8 mouse cellular contexts compared by ENCODE assay signal in genomic region chr17:26884995-26885926, GRCm38 (mm10). TPM values are rescaled to one million over a fixed set of nuclear protein-coding genes. Genes with fewer than 3 reads are reported as not detected.
DNase-seq lines count a peak whose midpoint lies in the region; ATAC-seq and TF ChIP-seq lines count a peak whose summit lies in the region.

No protein-coding gene starts in this region.

- no peak for TF ChIP-seq CTCF in G1E (IDR thresholded peaks at IDR 0.05; ENCODE audit: low read depth, low read length)
- TF ChIP-seq CTCF in layer of hippocampus, adult 2 months (conservative IDR thresholded peaks at IDR 0.05), result peak; percentile 70
- TF ChIP-seq CTCF in thymus, adult 2 months (IDR thresholded peaks at IDR 0.05; ENCODE audit: borderline replicate concordance, control insufficient read depth, extremely low read depth, insufficient read depth, low read length, poor library complexity), result no peak

- H3K9ac ChIP-seq in forebrain, embryonic 14.5 days (ENCODE audit: low read length), result peak overlapping the region; percentile 48
- H3K9ac ChIP-seq in lung, embryonic 16.5 days (ENCODE audit: low read length), result peak overlapping the region; percentile 60

- no peaks in the 10 kb centered on the region for H3K27me3 ChIP-seq in G1E (ENCODE audit: insufficient read depth, low read length)
- H3K27me3 ChIP-seq in forebrain, embryonic 14.5 days (replicated peaks; ENCODE audit: control insufficient read depth, insufficient read depth, low read length), result peaks cover 9% of the 10 kb centered on the region; the same call in 1 of the 2 replicates
- no peaks in the 10 kb centered on the region for H3K27me3 ChIP-seq in lung, embryonic 16.5 days (ENCODE audit: control insufficient read depth, insufficient read depth, low read depth, low read length)
- H3K27me3 ChIP-seq in thymus, adult 2 months (ENCODE audit: control insufficient read depth, insufficient read depth, low read length), result no peaks in the 10 kb centered on the region

- H3K4me1 ChIP-seq in G1E (ENCODE audit: insufficient read depth, low read depth, low read length), result peaks cover 44% of the 10 kb centered on the region
- H3K4me1 ChIP-seq in forebrain, embryonic 14.5 days (ENCODE audit: control insufficient read depth, insufficient read depth, low read length), result peaks cover 14% of the 10 kb centered on the region
- peaks cover 15% of the 10 kb centered on the region for H3K4me1 ChIP-seq in lung, embryonic 16.5 days (replicated peaks; ENCODE audit: control insufficient read depth, insufficient read depth, low read length)
- peaks cover 7% of the 10 kb centered on the region for H3K4me1 ChIP-seq in thymus, adult 2 months (replicated peaks; ENCODE audit: control insufficient read depth, insufficient read depth, low read length)

- no peak overlapping the region for H3K27ac ChIP-seq in forebrain, embryonic 14.5 days (ENCODE audit: low read depth, low read length)
- peak overlapping the region; percentile 49; the same call in 1 of the 2 replicates for H3K27ac ChIP-seq in layer of hippocampus, adult 2 months
- H3K27ac ChIP-seq in lung, embryonic 16.5 days (ENCODE audit: low read length), result peak overlapping the region; percentile 54
- no peak overlapping the region for H3K27ac ChIP-seq in thymus, adult 2 months (ENCODE audit: control insufficient read depth, insufficient read depth, low read length)

- WGBS in forebrain, embryonic 14.5 days, result 25% methylated on average over 25 of the region's 25 CpGs
- WGBS in lung, embryonic 16.5 days, result 17% methylated on average over 25 of the region's 25 CpGs
- WGBS in thymus, adult 2 months, result 10% methylated on average over 25 of the region's 25 CpGs

- H3K9me3 ChIP-seq in G1E (replicated peaks), result peaks cover 8% of the 10 kb centered on the region; the same call in 1 of the 2 replicates
- H3K9me3 ChIP-seq in forebrain, embryonic 14.5 days (replicated peaks; ENCODE audit: control insufficient read depth, low read length), result no peaks in the 10 kb centered on the region; the same call in 1 of the 2 replicates
- no peaks in the 10 kb centered on the region for H3K9me3 ChIP-seq in lung, embryonic 16.5 days (ENCODE audit: control insufficient read depth, low read length)

- H3K4me3 ChIP-seq in G1E (ENCODE audit: low read depth, low read length), result peak overlapping the region; percentile 74
- H3K4me3 ChIP-seq in forebrain, embryonic 14.5 days (ENCODE audit: low read depth, low read length), result peak overlapping the region; percentile 31
- peak overlapping the region; percentile 65 for H3K4me3 ChIP-seq in layer of hippocampus, adult 2 months
- peak overlapping the region; percentile 45 for H3K4me3 ChIP-seq in lung, embryonic 16.5 days (ENCODE audit: low read length)
- H3K4me3 ChIP-seq in thymus, adult 2 months (ENCODE audit: control insufficient read depth, insufficient read depth, low read length), result peak overlapping the region; percentile 3

- peaks cover 38% of the 10 kb centered on the region for H3K36me3 ChIP-seq in G1E (replicated peaks)
- no peaks in the 10 kb centered on the region for H3K36me3 ChIP-seq in forebrain, embryonic 14.5 days (ENCODE audit: control insufficient read depth, insufficient read depth, low read length)
- H3K36me3 ChIP-seq in lung, embryonic 16.5 days (ENCODE audit: control insufficient read depth, insufficient read depth, low read length), result no peaks in the 10 kb centered on the region
- H3K36me3 ChIP-seq in thymus, adult 2 months (ENCODE audit: control insufficient read depth, insufficient read depth, low read length), result no peaks in the 10 kb centered on the region

- DNase-seq in G1E (ENCODE audit: low spot score), result peak; percentile 87
- peak; percentile 74 for DNase-seq in cerebellum, adult 11-12 months
- DNase-seq in forebrain, embryonic 14.5 days (ENCODE audit: low spot score), result peak; percentile 70
- peak; percentile 92 for DNase-seq in heart, postnatal 4 days
- peak; percentile 71 for DNase-seq in layer of hippocampus, adult 2 months (ENCODE audit: low spot score in 2 of 2)
- DNase-seq in ovary, adult 18-20 months (ENCODE audit: low spot score), result peak; percentile 73
- peak; percentile 81 for DNase-seq in thymus, adult 2 months

- peak overlapping the region; percentile 69 for H3K4me2 ChIP-seq in forebrain, embryonic 14.5 days (ENCODE audit: low read length)
- H3K4me2 ChIP-seq in lung, embryonic 16.5 days (ENCODE audit: low read depth, low read length), result peak overlapping the region; percentile 80

- TF ChIP-seq POLR2A in thymus, adult 2 months (IDR thresholded peaks at IDR 0.05; ENCODE audit: control insufficient read depth, extremely low read depth, insufficient read depth, low read length, poor library complexity), result no peak

- ATAC-seq in G1E (ENCODE audit: extremely low read depth, insufficient number of reproducible peaks, low FRiP score, poor library complexity, severe bottlenecking), result peak; percentile 77
- peak; percentile 41; the same call in 1 of the 2 replicates for ATAC-seq in forebrain, embryonic 14.5 days
- ATAC-seq in lung, embryonic 16.5 days (ENCODE audit: low read depth), result peak; percentile 83

RNA-seq across cellular contexts. Expression of gene Kifc5b, which starts 31.6 kb away (rescaled TPM):
- total RNA-seq in G1E (2014; fragmentation: Nextera tagmentation) (17.1 and 23.0 TPM in 2 replicates), G1E (2017) (15.0 and 15.7 TPM in 2 replicates)
- 30.1 and 36.1 TPM in 2 replicates for polyA plus RNA-seq in G1E (2012)
- polyA plus RNA-seq in forebrain, embryonic 14.5 days (2014; fragmentation: Nextera tagmentation; extraction: Ambion mirVana), result 2.4 and 3.0 TPM in 2 replicates
- 10 to 100 TPM; 15.0 to 15.2 TPM for total RNA-seq in heart, postnatal 4 days (2021)
- total RNA-seq in layer of hippocampus, adult 2 months (2021), result 1 to 10 TPM; 2.8 to 3.3 TPM
- polyA plus RNA-seq in lung, embryonic 16.5 days (2015; fragmentation: Nextera tagmentation; extraction: Ambion mirVana), result 9.0 and 12.9 TPM in 2 replicates
- 26.0 and 30.1 TPM in 2 replicates for polyA plus RNA-seq in thymus, adult 2 months (2012; rRNA removed)

RNA-seq across cellular contexts. Expression of gene Nkx2-5, which starts 40.5 kb away (rescaled TPM):
- total RNA-seq in G1E (2014; fragmentation: Nextera tagmentation), result not detected in 2 replicates
- not detected in 2 replicates for total RNA-seq in G1E (2017)
- not detected in 2 replicates for polyA plus RNA-seq in G1E (2012)
- polyA plus RNA-seq in forebrain, embryonic 14.5 days (2014; fragmentation: Nextera tagmentation; extraction: Ambion mirVana), result not detected in 2 replicates
- 100 to 1,000 TPM; 123 to 128 TPM for total RNA-seq in heart, postnatal 4 days (2021)
- total RNA-seq in layer of hippocampus, adult 2 months (2021), result not detected
- polyA plus RNA-seq in lung, embryonic 16.5 days (2015; fragmentation: Nextera tagmentation; extraction: Ambion mirVana), result 1.6 and 2.9 TPM in 2 replicates
- 0.51 and 11.4 TPM in 2 replicates for polyA plus RNA-seq in thymus, adult 2 months (2012; rRNA removed)

RNA-seq across cellular contexts. Expression of gene Phf1, which starts 47.6 kb away (rescaled TPM):
- total RNA-seq in G1E (2014; fragmentation: Nextera tagmentation) (6.5 and 8.4 TPM in 2 replicates), G1E (2017) (7.3 and 7.4 TPM in 2 replicates)
- polyA plus RNA-seq in G1E (2012), result 21.6 and 21.7 TPM in 2 replicates
- 10.0 and 12.1 TPM in 2 replicates for polyA plus RNA-seq in forebrain, embryonic 14.5 days (2014; fragmentation: Nextera tagmentation; extraction: Ambion mirVana)
- total RNA-seq in heart, postnatal 4 days (2021), result 1 to 10 TPM; 9.9 to 10.0 TPM
- total RNA-seq in layer of hippocampus, adult 2 months (2021), result 10 to 100 TPM; 31.4 to 33.9 TPM
- polyA plus RNA-seq in lung, embryonic 16.5 days (2015; fragmentation: Nextera tagmentation; extraction: Ambion mirVana), result 9.7 and 10.0 TPM in 2 replicates
- 125 and 132 TPM in 2 replicates for polyA plus RNA-seq in thymus, adult 2 months (2012; rRNA removed)

RNA-seq across cellular contexts. Expression of gene Cuta, which starts 54.1 kb away (rescaled TPM):
- total RNA-seq in G1E (2014; fragmentation: Nextera tagmentation) (319 and 371 TPM in 2 replicates), G1E (2017) (182 and 190 TPM in 2 replicates)
- 526 and 563 TPM in 2 replicates for polyA plus RNA-seq in G1E (2012)
- polyA plus RNA-seq in forebrain, embryonic 14.5 days (2014; fragmentation: Nextera tagmentation; extraction: Ambion mirVana), result 137 and 150 TPM in 2 replicates
- total RNA-seq in heart, postnatal 4 days (2021), result 100 to 1,000 TPM in 1 of 2 experiments, 10 to 100 TPM in 1; 97.2 to 106 TPM
- 10 to 100 TPM; 91.3 to 95.8 TPM for total RNA-seq in layer of hippocampus, adult 2 months (2021)
- 194 and 199 TPM in 2 replicates for polyA plus RNA-seq in lung, embryonic 16.5 days (2015; fragmentation: Nextera tagmentation; extraction: Ambion mirVana)
- polyA plus RNA-seq in thymus, adult 2 months (2012; rRNA removed), result 235 and 251 TPM in 2 replicates

RNA-seq across cellular contexts. Expression of gene Syngap1, which starts 55.8 kb away (rescaled TPM):
- total RNA-seq in G1E (2014; fragmentation: Nextera tagmentation) (88.0 and 117 TPM in 2 replicates), G1E (2017) (7.3 and 10.2 TPM in 2 replicates)
- 22.3 and 24.1 TPM in 2 replicates for polyA plus RNA-seq in G1E (2012)
- polyA plus RNA-seq in forebrain, embryonic 14.5 days (2014; fragmentation: Nextera tagmentation; extraction: Ambion mirVana), result 4.2 and 4.9 TPM in 2 replicates
- 10 to 100 TPM; 12.6 to 13.4 TPM for total RNA-seq in heart, postnatal 4 days (2021)
- total RNA-seq in layer of hippocampus, adult 2 months (2021), result 100 to 1,000 TPM; 463 to 497 TPM
- polyA plus RNA-seq in lung, embryonic 16.5 days (2015; fragmentation: Nextera tagmentation; extraction: Ambion mirVana), result 0.90 and 1.9 TPM in 2 replicates
- polyA plus RNA-seq in thymus, adult 2 months (2012; rRNA removed), result 7.6 and 7.7 TPM in 2 replicates

Comparison
In these comparisons a context has a peak if more than half of its experiments do, and no peak if none do; other contexts are left out.
1. H3K4me3 ChIP-seq: peak in every context shown above with its lines; median percentile 74 in G1E; 65 in layer of hippocampus, adult 2 months; 45 in lung, embryonic 16.5 days; 31 in forebrain, embryonic 14.5 days; 3 in thymus, adult 2 months.
2. H3K27ac ChIP-seq: peak in layer of hippocampus, adult 2 months (single experiment) and lung, embryonic 16.5 days (single experiment); none in forebrain, embryonic 14.5 days (single experiment) and thymus, adult 2 months (single experiment).
3. Peak in every context shown above with its lines, with median percentiles within 50 percentile points of each other: ATAC-seq and DNase-seq.